Mouse (Mus musculus) liver, postnatal 0 days (tissue): ENCODE results near the gene Fahd1. TPM values are rescaled to one million over a fixed set of nuclear protein-coding genes. Genes with fewer than 3 reads are reported as not detected.
A peak's percentile ranks its signal among the peaks of the same experiment; 100 is the strongest.

Source experiments
- ATAC-seq: fragments of 200-750 bp; cut with Nextera tagmentation; 2 replicates; pipeline ENCODE4 v1.8.0; 2017; ENCODE audit warnings: mild to moderate bottlenecking, moderate library complexity
- DNase-seq: peaks from one replicate; pipeline ENCODE4 v3.0.0-alpha.2; 2016
- H3K27ac ChIP-seq: fragments of 300-500 bp; sonication (generic); 2 replicates; pipeline ENCODE4 v1.5.1; 2014; ENCODE audit warnings: antibody characterized with exemption, moderate library complexity, mild to moderate bottlenecking, low read depth
- H3K27me3 ChIP-seq: fragments of 300-500 bp; sonication (generic); 2 replicates; pipeline ENCODE4 v1.6.1; 2014; ENCODE audit warnings: low read length, control low read depth, mixed read lengths; ENCODE audit not compliant: insufficient read depth
- H3K36me3 ChIP-seq: fragments of 300-500 bp; sonication (generic); replicated peaks from 2 replicates; pipeline ENCODE4 v1.6.1; 2014; ENCODE audit warnings: mild to moderate bottlenecking, control low read depth, low read length, moderate library complexity, mixed read lengths; ENCODE audit not compliant: insufficient read depth
- H3K4me1 ChIP-seq: fragments of 300-500 bp; sonication (generic); 2 replicates; pipeline ENCODE4 v1.6.1; 2014; ENCODE audit warnings: antibody characterized with exemption, mild to moderate bottlenecking, control low read depth; ENCODE audit not compliant: insufficient read depth
- H3K4me2 ChIP-seq: fragments of 300-500 bp; sonication (generic); 2 replicates; pipeline ENCODE4 v1.6.1; 2014; ENCODE audit warnings: low read depth, mild to moderate bottlenecking, low read length, moderate library complexity, mixed read lengths
- H3K4me3 ChIP-seq: fragments of 300-500 bp; sonication (generic); 2 replicates; pipeline ENCODE4 v1.5.1; 2014; ENCODE audit warnings: low read depth, low read length
- H3K9ac ChIP-seq: fragments of 300-500 bp; sonication (generic); replicated peaks from 2 replicates; pipeline ENCODE4 v1.6.1; 2014; ENCODE audit warnings: mild to moderate bottlenecking, moderate library complexity
- H3K9me3 ChIP-seq: fragments of 300-500 bp; sonication (generic); 2 replicates; pipeline ENCODE4 v1.6.1; 2016; ENCODE audit warnings: mild to moderate bottlenecking, control low read depth, low read length, mixed read lengths
- CTCF ChIP-seq: sonication (generic); IDR thresholded peaks from 2 replicates; pipeline ENCODE4 v1.5.1; 2016; ENCODE audit warnings: antibody characterized with exemption, low read depth
- EP300 ChIP-seq: IDR thresholded peaks from 2 replicates; pipeline ENCODE4 v1.6.1; 2016; ENCODE audit warnings: antibody characterized with exemption, low read depth, mild to moderate bottlenecking
- WGBS: fragments of 180-500 bp; shearing (Covaris S2); extraction: QIAGEN DNeasy Blood & Tissue Kit; methylation state at CpG from one replicate; pipeline ENCODE4 v1.1.7; 2014; ENCODE audit not compliant: insufficient replicate concordance; 5-methylcytosine and 5-hydroxymethylcytosine counted together
- polyA plus RNA-seq: library from polyadenylated mRNA; unstranded; fragments of >200 nt; fragmentation: Nextera tagmentation; extraction: Ambion mirVana; gene quantifications from 2 replicates; pipeline ENCODE4 v1.2.1, GENCODE M21; 2015

Fahd1 gene
- polyA plus RNA-seq, 1 experiment from 2014 or later = 84.9 TPM

GRCm38 (mm10) chr17:24815256-24815655 lies 34.9 kb downstream of the Fahd1 start:
- WGBS = 67% methylated on average over 5 of the region's 5 CpGs
- H3K9ac ChIP-seq = no peak overlapping the region
- peak; percentile 24 for ATAC-seq

DNA sequence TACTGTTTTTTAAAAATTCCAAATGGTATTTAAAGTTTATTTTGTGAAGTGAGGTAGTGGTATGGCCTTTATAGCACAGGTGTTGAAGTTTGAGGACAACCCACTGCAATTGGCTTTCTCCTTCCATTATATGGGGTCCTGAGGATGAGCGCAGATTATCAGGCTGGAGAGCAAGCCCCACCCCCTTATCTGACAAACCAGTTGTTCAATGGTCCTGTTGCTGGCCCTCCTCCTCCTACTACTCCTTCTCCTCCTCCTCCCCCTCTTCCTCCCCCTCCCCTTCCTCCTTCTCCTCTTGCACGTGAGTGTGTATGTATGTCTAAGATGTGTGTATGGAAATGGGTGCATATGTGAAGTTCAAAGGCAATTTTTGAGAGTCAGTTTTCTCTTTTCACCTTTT lies 37.9 kb downstream of the Fahd1 start:
- no peak for ATAC-seq
- DNase-seq = no peak
- Histone ChIP-seq H3K9ac (no peak overlapping the region), H3K4me3 (no peak overlapping the region), H3K36me3 (no peaks in the 10 kb centered on the region), H3K27ac (no peak overlapping the region), H3K9me3 (no peaks in the 10 kb centered on the region), H3K4me2 (no peak overlapping the region), H3K4me1 (no peaks in the 10 kb centered on the region), H3K27me3 (no peaks in the 10 kb centered on the region)
- 29% methylated on average over 2 of the region's 2 CpGs for WGBS
- no peak for TF ChIP-seq EP300
- TF ChIP-seq CTCF = no peak

More at GRCm38 (mm10) chr17:24815256-24815655, 34.9 kb downstream of the Fahd1 start:
- Histone ChIP-seq H3K27me3 (no peaks in the 10 kb centered on the region), H3K27ac (no peak overlapping the region), H3K36me3 (no peaks in the 10 kb centered on the region), H3K4me2 (no peak overlapping the region), H3K4me1 (no peaks in the 10 kb centered on the region; the same call in 1 of the 2 replicates), H3K9me3 (no peaks in the 10 kb centered on the region), H3K4me3 (no peak overlapping the region)
- TF ChIP-seq CTCF (no peak), EP300 (peak; percentile 29; the same call in 1 of the 2 replicates)
- no peak for DNase-seq

- 64% methylated on average over 3 of the region's 3 CpGs for WGBS
- Histone ChIP-seq H3K27ac (no peak overlapping the region), H3K36me3 (no peaks in the 10 kb centered on the region), H3K9ac (no peak overlapping the region), H3K4me1 (no peaks in the 10 kb centered on the region), H3K9me3 (no peaks in the 10 kb centered on the region), H3K27me3 (no peaks in the 10 kb centered on the region), H3K4me2 (no peak overlapping the region), H3K4me3 (no peak overlapping the region)
- TF ChIP-seq CTCF (no peak), EP300 (no peak)
- ATAC-seq (no peak), DNase-seq (no peak)
Measured at GRCm38 (mm10) chr17:24811211-24811610, 39.0 kb downstream of the Fahd1 start.

- Histone ChIP-seq H3K9me3 (no peaks in the 10 kb centered on the region), H3K4me3 (peak within 1 kb of the TSS; percentile 70), H3K27ac (peak within 1 kb of the TSS; percentile 58), H3K36me3 (no peaks in the 10 kb centered on the region), H3K4me2 (peak within 1 kb of the TSS; percentile 92), H3K27me3 (peaks cover 4% of the 10 kb centered on the region; the same call in 1 of the 2 replicates), H3K4me1 (0 out of 2 replicates have a peak, but pooled peaks cover 4% of the 10 kb centered on the region), H3K9ac (peak within 1 kb of the TSS; percentile 70)
- ATAC-seq (peak; percentile 95), DNase-seq (peak; percentile 92)
- under 1% methylated on average over 71 of the region's 71 CpGs for WGBS
- TF ChIP-seq CTCF = no peak
- no peak for TF ChIP-seq EP300
Measured at GRCm38 (mm10) chr17:24803952-24804951, 45.9 kb downstream of the Fahd1 start, which contains the start of gene Meiob. TSS of gene Meiob (plus strand) at chr17:24804289.

GRCm38 (mm10) chr17:24800524-24800923 lies 49.6 kb downstream of the Fahd1 start:
- no peak overlapping the region for H3K27ac ChIP-seq
- ATAC-seq (no peak), DNase-seq (no peak)
- TF ChIP-seq EP300 (no peak), CTCF (peak; percentile 6; the same call in 1 of the 2 replicates)
- H3K36me3 ChIP-seq = no peaks in the 10 kb centered on the region
- H3K9me3 ChIP-seq = no peaks in the 10 kb centered on the region
- H3K4me2 ChIP-seq = no peak overlapping the region
- H3K4me3 ChIP-seq = no peak overlapping the region
- peaks cover 4% of the 10 kb centered on the region; the same call in 1 of the 2 replicates for H3K27me3 ChIP-seq
- H3K4me1 ChIP-seq = peaks cover 7% of the 10 kb centered on the region
- WGBS = 54% methylated on average over 3 of the region's 3 CpGs
- H3K9ac ChIP-seq = no peak overlapping the region

DNA sequence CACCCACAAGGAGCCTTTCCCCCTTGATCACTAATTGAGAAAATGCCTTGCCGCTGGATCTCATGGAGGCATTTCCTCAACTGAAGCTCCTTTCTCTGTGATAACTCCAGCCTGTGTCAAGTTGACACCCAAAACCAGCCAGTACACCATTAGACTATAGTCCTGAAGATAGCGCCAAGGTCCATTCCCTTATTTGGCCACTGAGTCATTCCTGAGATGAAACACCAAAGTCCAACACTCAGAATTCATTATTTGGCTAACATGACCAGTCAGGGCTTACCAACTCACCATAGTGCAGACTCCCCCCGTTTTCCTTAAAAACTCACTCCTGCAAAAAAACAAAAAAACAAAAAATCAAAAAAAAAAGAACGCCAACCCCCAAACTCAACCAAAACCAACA lies 50.7 kb downstream of the Fahd1 start:
- ATAC-seq = no peak
- no peak for DNase-seq
- TF ChIP-seq CTCF = no peak
- TF ChIP-seq EP300 = no peak
- Histone ChIP-seq H3K27ac (no peak overlapping the region), H3K4me3 (no peak overlapping the region), H3K4me2 (no peak overlapping the region), H3K36me3 (no peaks in the 10 kb centered on the region), H3K9ac (no peak overlapping the region), H3K9me3 (no peaks in the 10 kb centered on the region), H3K27me3 (no peaks in the 10 kb centered on the region), H3K4me1 (peaks cover 7% of the 10 kb centered on the region)
- WGBS = 74% methylated on average over 4 of the region's 4 CpGs

Other genes starting within 250 kb of the Fahd1 start
- 9.3 and 11.3 TPM in 2 replicates for gene Tsc2, start 217.7 kb downstream of the Fahd1 start, polyA plus RNA-seq
- 3.6 and 4.3 TPM in 2 replicates for gene Nthl1, start 217.7 kb downstream of the Fahd1 start, polyA plus RNA-seq
- gene Slc9a3r2, start 200.0 kb downstream of the Fahd1 start, polyA plus RNA-seq = 12.5 and 13.3 TPM in 2 replicates
- not detected in 2 replicates for gene Npw, start 191.9 kb downstream of the Fahd1 start, polyA plus RNA-seq
- gene Zfp598, start 180.7 kb downstream of the Fahd1 start, polyA plus RNA-seq = 7.2 and 7.6 TPM in 2 replicates
- 0.11 TPM in 2 replicates for gene Syngr3, start 160.4 kb downstream of the Fahd1 start, polyA plus RNA-seq
- 46.5 and 50.7 TPM in 2 replicates for gene Gfer, start 154.2 kb downstream of the Fahd1 start, polyA plus RNA-seq
- 0.51 and 0.58 TPM in 2 replicates for gene Noxo1, start 154.1 kb downstream of the Fahd1 start, polyA plus RNA-seq
- gene Tbl3, start 142.7 kb downstream of the Fahd1 start, polyA plus RNA-seq = 18.1 and 21.5 TPM in 2 replicates
- not detected in 2 replicates for gene Rnf151, start 132.3 kb downstream of the Fahd1 start, polyA plus RNA-seq
- gene Rps2, start 132.2 kb downstream of the Fahd1 start, polyA plus RNA-seq = 819 and 856 TPM in 2 replicates
- gene Ndufb10, start 125.9 kb downstream of the Fahd1 start, polyA plus RNA-seq = 355 TPM in 2 replicates
- gene Rpl3l, start 122.5 kb downstream of the Fahd1 start, polyA plus RNA-seq = 0.14 and 1.4 TPM in 2 replicates
- 116 and 119 TPM in 2 replicates for gene Msrb1, start 113.7 kb downstream of the Fahd1 start, polyA plus RNA-seq
- gene Hs3st6, start 97.4 kb downstream of the Fahd1 start, polyA plus RNA-seq = 0.20 and 0.64 TPM in 2 replicates
- 0.97 and 1.2 TPM in 2 replicates for gene Meiob, start 46.1 kb downstream of the Fahd1 start, polyA plus RNA-seq
- 233 and 241 TPM in 2 replicates for gene Hagh, start 10.2 kb downstream of the Fahd1 start, polyA plus RNA-seq
- 28.0 and 32.4 TPM in 2 replicates for gene Igfals, start 15.6 kb upstream of the Fahd1 start, polyA plus RNA-seq
- 41.5 and 46.4 TPM in 2 replicates for gene Nubp2, start 36.0 kb upstream of the Fahd1 start, polyA plus RNA-seq
- gene Spsb3, start 36.3 kb upstream of the Fahd1 start, polyA plus RNA-seq = 43.5 and 45.5 TPM in 2 replicates
- gene Eme2, start 44.7 kb upstream of the Fahd1 start, polyA plus RNA-seq = 11.3 and 11.9 TPM in 2 replicates
- 99.6 and 101 TPM in 2 replicates for gene Mrps34, start 44.8 kb upstream of the Fahd1 start, polyA plus RNA-seq
- 37.1 and 37.8 TPM in 2 replicates for gene Nme3, start 46.1 kb upstream of the Fahd1 start, polyA plus RNA-seq
- 4.0 and 4.5 TPM in 2 replicates for gene Mapk8ip3, start 86.6 kb upstream of the Fahd1 start, polyA plus RNA-seq
- gene Jpt2, start 110.3 kb upstream of the Fahd1 start, polyA plus RNA-seq = 22.4 and 25.1 TPM in 2 replicates
- gene Cramp1l, start 165.4 kb upstream of the Fahd1 start, polyA plus RNA-seq = 1.4 and 1.8 TPM in 2 replicates
- gene Ift140, start 165.7 kb upstream of the Fahd1 start, polyA plus RNA-seq = 36.9 and 42.7 TPM in 2 replicates
- gene Tmem204, start 233.2 kb upstream of the Fahd1 start, polyA plus RNA-seq = 8.3 and 9.4 TPM in 2 replicates